Mouse (Mus musculus): Measurements from ENCODE around the gene Camta1.

DNA sequence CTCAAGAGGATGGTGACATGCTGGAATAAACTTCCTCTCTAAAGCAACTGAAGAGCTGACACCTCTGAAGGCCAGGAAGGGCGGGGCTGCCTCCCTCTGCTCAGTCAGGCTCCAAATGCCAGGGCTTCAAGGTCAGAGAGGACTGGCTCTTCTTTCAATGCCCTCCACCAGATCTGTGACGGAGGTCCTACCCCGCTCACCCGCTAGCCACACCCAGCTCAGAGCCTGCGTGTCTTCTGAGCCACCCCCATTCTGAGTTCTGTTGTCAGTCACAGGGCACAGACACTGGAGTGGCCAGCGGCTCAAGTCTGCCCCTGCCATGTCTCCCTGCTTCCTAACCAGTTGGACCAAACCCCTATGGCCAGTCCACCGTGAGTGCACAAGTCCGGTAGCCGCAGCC, 224.3 kb downstream of the Camta1 start:
- no peak for TF ChIP-seq GATA1 (IDR thresholded peaks at IDR 0.05; ENCODE audit: borderline replicate concordance, low read length)
- no peak for TF ChIP-seq FLI1 (IDR thresholded peaks at IDR 0.05; ENCODE audit: low read length)
